Mouse (Mus musculus): Measurements from ENCODE around the gene Git1. TPM values are rescaled to one million over a fixed set of nuclear protein-coding genes. Genes with fewer than 3 reads are reported as not detected.

Gene Git1
- polyA plus RNA-seq, 1 experiment from 2014 or later: 3.2 TPM

- ATAC-seq: no peak
- Histone ChIP-seq H3K27ac (no peak overlapping the region), H3K4me1 (no peaks in the 10 kb centered on the region), H3K27me3 (replicated peaks) (no peaks in the 10 kb centered on the region), H3K4me3 (no peak overlapping the region), H3K9me3 (replicated peaks) (no peaks in the 10 kb centered on the region), H3K9ac (no peak overlapping the region), H3K4me2 (no peak overlapping the region), H3K36me3 (peaks cover 92% of the 10 kb centered on the region)
- 92% methylated on average over 7 of the region's 7 CpGs for WGBS (ENCODE audit: insufficient replicate concordance)
These were observed 51.9 kb downstream of the Git1 start for GRCm38 (mm10) chr11:77545261-77545660.

Other genes starting within 250 kb of the Git1 start
- not detected in 2 replicates for gene Coro6, start 31.2 kb upstream of the Git1 start, polyA plus RNA-seq (2016; fragmentation: Nextera tagmentation; extraction: Ambion mirVana)
- gene Ankrd13b, start 3.9 kb upstream of the Git1 start, polyA plus RNA-seq (2016; fragmentation: Nextera tagmentation; extraction: Ambion mirVana): 2.1 and 2.5 TPM in 2 replicates
- gene Abhd15, start 21.6 kb downstream of the Git1 start, polyA plus RNA-seq (2016; fragmentation: Nextera tagmentation; extraction: Ambion mirVana): 3.0 and 3.6 TPM in 2 replicates
- 9.3 and 11.1 TPM in 2 replicates for gene Trp53i13, start 22.4 kb downstream of the Git1 start, polyA plus RNA-seq (2016; fragmentation: Nextera tagmentation; extraction: Ambion mirVana)
- gene Gm10392, start 25.6 kb downstream of the Git1 start, polyA plus RNA-seq (2016; fragmentation: Nextera tagmentation; extraction: Ambion mirVana): 0.12 and 0.19 TPM in 2 replicates
- gene Taok1, start 114.3 kb downstream of the Git1 start, polyA plus RNA-seq (2016; fragmentation: Nextera tagmentation; extraction: Ambion mirVana): 6.1 and 6.7 TPM in 2 replicates
- 2.7 and 3.2 TPM in 2 replicates for gene Nufip2, start 192.6 kb downstream of the Git1 start, polyA plus RNA-seq (2016; fragmentation: Nextera tagmentation; extraction: Ambion mirVana)
- not detected in 2 replicates for gene Cryba1, start 231.7 kb downstream of the Git1 start, polyA plus RNA-seq (2016; fragmentation: Nextera tagmentation; extraction: Ambion mirVana)